Mouse (Mus musculus): ENCODE data around the gene Ppp1r14d. TPM values are rescaled to one million over a fixed set of nuclear protein-coding genes. Genes with fewer than 3 reads are reported as not detected.

Ppp1r14d gene
- polyA plus RNA-seq, 1 experiment from 2014 or later, result not detected

Other genes with a start within 250 kb of the Ppp1r14d start
- 34.2 and 36.0 TPM in 2 replicates for gene Ccdc32, start 200.5 kb downstream of the Ppp1r14d start, polyA plus RNA-seq (2015; fragmentation: Nextera tagmentation; extraction: Ambion mirVana)
- gene Rpusd2, start 195.1 kb downstream of the Ppp1r14d start, polyA plus RNA-seq (2015; fragmentation: Nextera tagmentation; extraction: Ambion mirVana), result 4.4 and 4.7 TPM in 2 replicates
- 11.9 and 15.2 TPM in 2 replicates for gene Knl1, start 182.8 kb downstream of the Ppp1r14d start, polyA plus RNA-seq (2015; fragmentation: Nextera tagmentation; extraction: Ambion mirVana)
- 12.6 and 12.8 TPM in 2 replicates for gene Rad51, start 117.1 kb downstream of the Ppp1r14d start, polyA plus RNA-seq (2015; fragmentation: Nextera tagmentation; extraction: Ambion mirVana)
- 44.3 and 47.3 TPM in 2 replicates for gene Rmdn3, start 72.9 kb downstream of the Ppp1r14d start, polyA plus RNA-seq (2015; fragmentation: Nextera tagmentation; extraction: Ambion mirVana)
- 9.3 and 14.7 TPM in 2 replicates for gene Gchfr, start 62.1 kb downstream of the Ppp1r14d start, polyA plus RNA-seq (2015; fragmentation: Nextera tagmentation; extraction: Ambion mirVana)
- 0.75 and 0.96 TPM in 2 replicates for gene Gm14137, start 55.4 kb downstream of the Ppp1r14d start, polyA plus RNA-seq (2015; fragmentation: Nextera tagmentation; extraction: Ambion mirVana)
- 57.5 and 59.7 TPM in 2 replicates for gene Zfyve19, start 21.3 kb downstream of the Ppp1r14d start, polyA plus RNA-seq (2015; fragmentation: Nextera tagmentation; extraction: Ambion mirVana)
- 25.0 and 27.3 TPM in 2 replicates for gene Dnajc17, start 21.1 kb downstream of the Ppp1r14d start, polyA plus RNA-seq (2015; fragmentation: Nextera tagmentation; extraction: Ambion mirVana)
- gene Spint1, start 7.5 kb upstream of the Ppp1r14d start, polyA plus RNA-seq (2015; fragmentation: Nextera tagmentation; extraction: Ambion mirVana), result 0.72 and 0.99 TPM in 2 replicates
- gene Rhov, start 41.4 kb upstream of the Ppp1r14d start, polyA plus RNA-seq (2015; fragmentation: Nextera tagmentation; extraction: Ambion mirVana), result 21.2 and 23.4 TPM in 2 replicates
- gene Vps18, start 58.8 kb upstream of the Ppp1r14d start, polyA plus RNA-seq (2015; fragmentation: Nextera tagmentation; extraction: Ambion mirVana), result 26.0 and 26.1 TPM in 2 replicates
- 5.4 and 5.9 TPM in 2 replicates for gene Dll4, start 95.9 kb upstream of the Ppp1r14d start, polyA plus RNA-seq (2015; fragmentation: Nextera tagmentation; extraction: Ambion mirVana)
- 6.1 and 6.7 TPM in 2 replicates for gene Chac1, start 121.3 kb upstream of the Ppp1r14d start, polyA plus RNA-seq (2015; fragmentation: Nextera tagmentation; extraction: Ambion mirVana)
- 3.2 and 3.4 TPM in 2 replicates for gene Ino80, start 247.8 kb upstream of the Ppp1r14d start, polyA plus RNA-seq (2015; fragmentation: Nextera tagmentation; extraction: Ambion mirVana)

Data from hindbrain, embryonic 13.5 days (tissue).